Mouse (Mus musculus): ENCODE results near the gene Stxbp3. TPM values are rescaled to one million over a fixed set of nuclear protein-coding genes. Genes with fewer than 3 reads are reported as not detected.

Stxbp3 gene
- polyA plus RNA-seq, 1 experiment, result 12.3 TPM

- no peaks in the 10 kb centered on the region for H3K79me2 ChIP-seq (ENCODE audit: control insufficient read depth, insufficient read depth)
These were observed 52.4 kb downstream of the Stxbp3 start for GRCm38 (mm10) chr3:108787754-108788454.

GRCm38 (mm10) chr3:108786520-108786919 is 53.8 kb downstream of the Stxbp3 start:
- no peaks in the 10 kb centered on the region for H3K79me2 ChIP-seq (ENCODE audit: control insufficient read depth, insufficient read depth)
- H3K36me3 ChIP-seq (ENCODE audit: control insufficient read depth, insufficient read depth), result peaks cover 1% of the 10 kb centered on the region
- H3ac ChIP-seq (ENCODE audit: control insufficient read depth, insufficient read length, low read depth), result no peak overlapping the region
- H3K4me3 ChIP-seq (ENCODE audit: insufficient read depth, poor library complexity, severe bottlenecking), result no peak overlapping the region
- no peak for TF ChIP-seq USF1 (IDR thresholded peaks at IDR 0.05; ENCODE audit: low read depth)
- TF ChIP-seq CEBPB (IDR thresholded peaks at IDR 0.05; ENCODE audit: low read depth), result no peak
- TF ChIP-seq MAX (IDR thresholded peaks at IDR 0.05), result no peak
- TF ChIP-seq FOSL1 (IDR thresholded peaks at IDR 0.05; ENCODE audit: insufficient read depth, low read length, poor library complexity, severe bottlenecking), result no peak
- TF ChIP-seq MYOD1 (IDR thresholded peaks at IDR 0.05; ENCODE audit: control insufficient read depth, insufficient read length, low read depth), result no peak
- no peak for TF ChIP-seq CTCF (IDR thresholded peaks at IDR 0.05; ENCODE audit: control insufficient read depth, insufficient read depth, insufficient read length)
- TF ChIP-seq MYOG (IDR thresholded peaks at IDR 0.05; ENCODE audit: control insufficient read depth, extremely low read depth, insufficient read length), result no peak
- no peaks in the 10 kb centered on the region for H3K79me3 ChIP-seq (ENCODE audit: low read depth)
- no peaks in the 10 kb centered on the region for H3K27me3 ChIP-seq (ENCODE audit: control insufficient read depth, insufficient read depth, insufficient read length)

More at GRCm38 (mm10) chr3:108787754-108788454, 52.4 kb downstream of the Stxbp3 start:
- Histone ChIP-seq H3K27me3 (ENCODE audit: control insufficient read depth, insufficient read depth, insufficient read length) (no peaks in the 10 kb centered on the region), H3K4me3 (ENCODE audit: insufficient read depth, poor library complexity, severe bottlenecking) (no peak overlapping the region), H3ac (ENCODE audit: control insufficient read depth, insufficient read length, low read depth) (no peak overlapping the region), H3K36me3 (ENCODE audit: control insufficient read depth, insufficient read depth) (peaks cover 13% of the 10 kb centered on the region), H3K79me3 (ENCODE audit: low read depth) (no peaks in the 10 kb centered on the region)
- TF ChIP-seq CEBPB (IDR thresholded peaks at IDR 0.05; ENCODE audit: low read depth) (no peak), MYOD1 (IDR thresholded peaks at IDR 0.05; ENCODE audit: control insufficient read depth, insufficient read length, low read depth) (no peak), FOSL1 (IDR thresholded peaks at IDR 0.05; ENCODE audit: insufficient read depth, low read length, poor library complexity, severe bottlenecking) (no peak), USF1 (IDR thresholded peaks at IDR 0.05; ENCODE audit: low read depth) (no peak), MAX (IDR thresholded peaks at IDR 0.05) (no peak), CTCF (IDR thresholded peaks at IDR 0.05; ENCODE audit: control insufficient read depth, insufficient read depth, insufficient read length) (no peak), MYOG (IDR thresholded peaks at IDR 0.05; ENCODE audit: control insufficient read depth, extremely low read depth, insufficient read length) (no peak)

- Histone ChIP-seq H3K79me3 (ENCODE audit: low read depth) (no peaks in the 10 kb centered on the region), H3K4me3 (ENCODE audit: insufficient read depth, poor library complexity, severe bottlenecking) (no peak overlapping the region), H3ac (ENCODE audit: control insufficient read depth, insufficient read length, low read depth) (no peak overlapping the region), H3K79me2 (ENCODE audit: control insufficient read depth, insufficient read depth) (no peaks in the 10 kb centered on the region), H3K36me3 (ENCODE audit: control insufficient read depth, insufficient read depth) (no peaks in the 10 kb centered on the region), H3K27me3 (ENCODE audit: control insufficient read depth, insufficient read depth, insufficient read length) (no peaks in the 10 kb centered on the region)
- TF ChIP-seq CEBPB (IDR thresholded peaks at IDR 0.05; ENCODE audit: low read depth), result no peak
- no peak for TF ChIP-seq MYOD1 (IDR thresholded peaks at IDR 0.05; ENCODE audit: control insufficient read depth, insufficient read length, low read depth)
- TF ChIP-seq MAX (IDR thresholded peaks at IDR 0.05), result no peak
- TF ChIP-seq FOSL1 (IDR thresholded peaks at IDR 0.05; ENCODE audit: insufficient read depth, low read length, poor library complexity, severe bottlenecking), result no peak
- TF ChIP-seq USF1 (IDR thresholded peaks at IDR 0.05; ENCODE audit: low read depth), result no peak
- TF ChIP-seq MYOG (IDR thresholded peaks at IDR 0.05; ENCODE audit: control insufficient read depth, extremely low read depth, insufficient read length), result no peak
- no peak for TF ChIP-seq CTCF (IDR thresholded peaks at IDR 0.05; ENCODE audit: control insufficient read depth, insufficient read depth, insufficient read length)
These were observed 57.9 kb downstream of the Stxbp3 start for GRCm38 (mm10) chr3:108782364-108782895.

- H3K79me2 ChIP-seq (ENCODE audit: control insufficient read depth, insufficient read depth), result no peaks in the 10 kb centered on the region
- no peaks in the 10 kb centered on the region for H3K27me3 ChIP-seq (ENCODE audit: control insufficient read depth, insufficient read depth, insufficient read length)
- H3K36me3 ChIP-seq (ENCODE audit: control insufficient read depth, insufficient read depth), result no peaks in the 10 kb centered on the region
- TF ChIP-seq MYOG (IDR thresholded peaks at IDR 0.05; ENCODE audit: control insufficient read depth, extremely low read depth, insufficient read length), result no peak
- no peak for TF ChIP-seq FOSL1 (IDR thresholded peaks at IDR 0.05; ENCODE audit: insufficient read depth, low read length, poor library complexity, severe bottlenecking)
- no peak for TF ChIP-seq CEBPB (IDR thresholded peaks at IDR 0.05; ENCODE audit: low read depth)
- TF ChIP-seq CTCF (IDR thresholded peaks at IDR 0.05; ENCODE audit: control insufficient read depth, insufficient read depth, insufficient read length), result no peak
- TF ChIP-seq USF1 (IDR thresholded peaks at IDR 0.05; ENCODE audit: low read depth), result no peak
- H3K4me3 ChIP-seq (ENCODE audit: insufficient read depth, poor library complexity, severe bottlenecking), result no peak overlapping the region
- no peak overlapping the region for H3ac ChIP-seq (ENCODE audit: control insufficient read depth, insufficient read length, low read depth)
- no peaks in the 10 kb centered on the region for H3K79me3 ChIP-seq (ENCODE audit: low read depth)
These were observed 58.4 kb downstream of the Stxbp3 start for GRCm38 (mm10) chr3:108781884-108782270.

- no peaks in the 10 kb centered on the region for H3K79me3 ChIP-seq (ENCODE audit: low read depth)
- TF ChIP-seq MAX (IDR thresholded peaks at IDR 0.05) (peak; percentile 66), MYOG (IDR thresholded peaks at IDR 0.05; ENCODE audit: control insufficient read depth, extremely low read depth, insufficient read length) (no peak), USF1 (IDR thresholded peaks at IDR 0.05; ENCODE audit: low read depth) (peak; percentile 99), CTCF (IDR thresholded peaks at IDR 0.05; ENCODE audit: control insufficient read depth, insufficient read depth, insufficient read length) (no peak), MYOD1 (IDR thresholded peaks at IDR 0.05; ENCODE audit: control insufficient read depth, insufficient read length, low read depth) (no peak), CEBPB (IDR thresholded peaks at IDR 0.05; ENCODE audit: low read depth) (no peak)
- peak overlapping the region; percentile 30 for H3ac ChIP-seq (ENCODE audit: control insufficient read depth, insufficient read length, low read depth)
- no peaks in the 10 kb centered on the region for H3K36me3 ChIP-seq (ENCODE audit: control insufficient read depth, insufficient read depth)
- H3K4me3 ChIP-seq (ENCODE audit: insufficient read depth, poor library complexity, severe bottlenecking), result no peak overlapping the region
- no peaks in the 10 kb centered on the region for H3K79me2 ChIP-seq (ENCODE audit: control insufficient read depth, insufficient read depth)
- H3K27me3 ChIP-seq (ENCODE audit: control insufficient read depth, insufficient read depth, insufficient read length), result no peaks in the 10 kb centered on the region
These were observed 59.0 kb downstream of the Stxbp3 start for GRCm38 (mm10) chr3:108781238-108781883.

All from C2C12 (cell line).